Mouse (Mus musculus) granulocyte monocyte progenitor cell, adult 5-6 weeks (primary cell): Measurements from ENCODE around the gene Tmem127. TPM values are rescaled to one million over a fixed set of nuclear protein-coding genes. Genes with fewer than 3 reads are reported as not detected.
A peak's percentile ranks its signal among the peaks of the same experiment; 100 is the strongest.
"Not testable (repeated sequence)": the region's sequence is repeated elsewhere in the genome, so short reads cannot be mapped to it uniquely, and the experiment has no call there.

ENCODE experiments used
- ATAC-seq: replicated peaks from 2 replicates; pipeline ENCODE4 v1.8.0; 2016; ENCODE audit warnings: mild to moderate bottlenecking, moderate TSS enrichment, inconsistent platforms; ENCODE audit not compliant: poor library complexity, severe bottlenecking
- total RNA-seq, 2 experiments: library from RNA; stranded (forward) in 1 of 2; stranded (reverse) in 1 of 2; fragments of 200-712, 200-1000 nt in 1 of 2; fragments of >200 nt in 1 of 2; fragmentation: Nextera tagmentation in 1 of 2; gene quantifications; 2 replicates each; pipeline ENCODE4 v1.2.3; 2014 to 2017

Gene Tmem127
- total RNA-seq, 2 experiments from 2014 or later = 18.8 to 41.7 TPM

DNA sequence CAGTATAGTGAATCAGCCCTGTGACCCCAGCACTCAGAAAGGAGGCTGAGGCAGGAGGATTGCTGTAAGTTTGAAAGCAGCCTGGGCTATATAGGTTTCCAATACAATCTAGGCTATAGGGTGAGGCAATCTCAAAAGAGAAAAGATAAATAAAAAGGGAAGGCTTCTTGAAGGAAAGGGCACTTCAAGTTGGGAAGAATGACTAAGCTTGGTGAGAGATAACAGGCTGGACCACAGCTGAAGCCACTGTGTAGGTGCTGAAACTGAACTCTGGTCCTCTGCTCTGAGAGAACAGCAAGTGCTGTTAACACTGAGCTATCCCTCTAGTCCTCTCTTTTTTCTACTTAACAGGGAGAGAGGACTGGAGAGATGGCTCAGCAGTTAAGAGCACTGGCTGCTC is 14.8 kb downstream of the Tmem127 start:
- ATAC-seq = no peak

DNA sequence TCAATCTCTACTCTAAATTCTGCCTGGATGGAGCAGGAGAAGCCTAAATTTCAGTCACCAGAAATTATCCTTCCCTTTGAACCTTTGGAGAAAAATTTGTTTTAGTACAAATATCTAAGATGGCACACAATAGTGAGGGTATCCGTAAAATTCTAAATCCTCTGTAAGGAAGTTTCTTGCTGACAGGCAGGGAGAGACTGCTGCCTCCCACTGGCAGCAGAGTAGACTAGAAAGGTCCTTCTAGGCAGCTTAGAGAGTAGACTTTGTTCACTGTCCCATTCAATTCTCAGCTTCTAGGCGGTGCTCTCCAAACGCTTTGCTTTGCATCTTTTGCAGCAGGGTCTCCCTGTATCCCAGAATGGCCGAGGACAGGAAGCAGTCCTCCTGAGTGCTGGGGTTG is 20.1 kb downstream of the Tmem127 start:
- ATAC-seq = no peak

GRCm38 (mm10) chr2:127269491-127270299 is 22.0 kb downstream of the Tmem127 start, which contains the start of gene Stard7:
TSS of gene Stard7 (plus strand) at chr2:127270218.
- peak; percentile 92 for ATAC-seq

DNA sequence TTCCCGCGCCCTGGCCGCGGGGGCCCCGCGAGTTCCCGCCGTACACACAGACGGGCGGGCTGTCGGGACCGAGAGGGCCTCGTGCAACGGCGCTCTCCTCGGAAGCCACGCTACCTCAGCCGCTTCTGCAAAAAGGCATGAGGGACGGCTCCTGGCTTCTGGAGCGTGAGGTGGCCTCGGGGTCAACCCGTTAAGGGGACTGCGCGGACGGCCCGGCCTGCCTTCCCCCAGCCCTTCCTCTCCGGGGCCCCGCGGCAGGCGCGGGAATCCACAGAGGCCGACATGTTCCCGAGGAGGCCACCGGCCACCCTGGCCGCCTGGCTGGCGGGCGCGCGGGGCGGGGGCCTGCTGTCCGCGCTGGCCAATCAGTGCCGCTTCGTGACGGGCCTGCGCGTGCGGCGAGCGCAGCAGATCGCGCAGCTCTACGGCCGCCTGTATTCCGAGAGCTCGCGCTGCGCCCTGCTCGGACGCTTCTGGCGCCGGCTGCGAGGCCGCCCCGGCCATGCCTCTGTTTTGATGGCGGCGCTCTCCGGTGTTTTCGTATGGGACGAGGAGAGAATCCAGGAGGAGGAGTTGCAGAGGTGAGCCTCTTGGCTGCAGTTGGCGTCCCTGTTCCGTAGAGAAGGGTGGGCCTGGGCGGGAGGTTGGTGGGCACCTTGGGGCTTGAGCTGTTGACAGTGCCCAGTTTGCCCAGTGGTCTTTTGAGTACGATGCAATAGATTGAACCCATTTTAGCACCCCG is 22.8 kb downstream of the Tmem127 start:
- peak; percentile 72 for ATAC-seq

- no peak for ATAC-seq
Observed at GRCm38 (mm10) chr2:127271042-127271515, 23.4 kb downstream of the Tmem127 start.

GRCm38 (mm10) chr2:127272049-127272448 is 24.3 kb downstream of the Tmem127 start:
- not testable (repeated sequence) for ATAC-seq

- ATAC-seq = no peak
Observed at GRCm38 (mm10) chr2:127272806-127273205, 25.1 kb downstream of the Tmem127 start.

DNA sequence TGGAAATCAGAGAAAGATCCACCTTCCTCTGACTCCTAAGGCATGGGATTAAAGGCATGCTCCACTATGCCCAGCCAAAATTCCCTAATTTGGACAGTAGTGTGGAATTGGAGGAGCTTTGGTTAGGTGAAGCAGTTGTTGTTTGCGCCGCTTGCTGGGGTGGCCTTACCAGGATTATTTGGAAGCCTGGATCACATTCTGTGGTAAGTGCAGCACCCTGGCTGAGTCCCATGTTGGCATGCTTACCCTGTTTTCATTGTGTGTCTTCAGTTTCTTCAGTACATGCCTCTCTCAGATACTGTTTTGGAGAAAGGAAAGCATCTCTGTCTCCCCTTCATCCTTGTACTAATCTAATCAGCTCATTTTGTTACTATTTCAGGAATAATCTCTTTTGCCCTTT is 26.9 kb downstream of the Tmem127 start:
- no peak for ATAC-seq

- ATAC-seq = no peak
Observed at GRCm38 (mm10) chr2:127275551-127276320, 28.0 kb downstream of the Tmem127 start.

GRCm38 (mm10) chr2:127278162-127278561 is 30.5 kb downstream of the Tmem127 start:
- peak; percentile 35; the same call in 1 of the 2 replicates for ATAC-seq

GRCm38 (mm10) chr2:127292250-127292649 is 44.5 kb downstream of the Tmem127 start:
- ATAC-seq = no peak

DNA sequence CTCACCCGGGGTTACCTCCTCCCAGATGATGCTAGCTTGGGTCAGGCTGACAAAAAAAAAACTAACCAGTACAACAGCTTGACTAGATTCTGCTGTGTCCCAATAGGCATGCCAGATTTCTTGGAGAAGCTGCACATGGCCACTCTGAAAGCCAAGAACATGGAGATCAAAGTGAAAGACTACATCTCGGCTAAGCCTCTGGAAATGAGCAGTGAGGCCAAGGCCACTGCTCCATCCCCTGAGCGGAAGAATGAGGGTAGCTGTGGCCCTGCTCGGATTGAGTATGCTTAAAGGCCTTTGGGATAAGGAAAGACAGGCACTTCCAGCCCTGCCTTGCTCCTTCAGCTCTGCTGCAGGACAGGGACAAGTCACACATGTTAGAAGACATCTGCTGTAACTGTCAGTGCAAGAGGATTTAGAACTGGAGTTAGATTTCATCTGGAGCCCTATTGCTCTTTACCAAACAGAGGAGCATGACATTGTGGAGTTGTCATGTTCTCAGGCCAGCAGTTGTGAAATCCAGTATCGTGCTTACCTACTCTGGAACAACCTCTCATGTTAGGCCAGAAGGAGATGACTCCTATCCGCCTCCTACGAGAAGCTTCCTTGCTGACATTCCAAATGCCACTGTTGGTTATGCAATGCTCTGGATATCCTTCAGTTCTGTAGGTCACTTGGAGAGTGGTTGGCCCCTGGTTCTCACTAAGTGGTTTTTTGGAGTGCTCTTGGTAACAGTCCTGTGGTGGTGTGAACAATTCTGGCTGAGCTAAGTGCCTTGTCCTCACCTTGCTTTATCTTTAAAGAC is 49.5 kb downstream of the Tmem127 start:
- no peak for ATAC-seq

- no peak for ATAC-seq
Observed at GRCm38 (mm10) chr2:127298056-127298455, 50.3 kb downstream of the Tmem127 start.

DNA sequence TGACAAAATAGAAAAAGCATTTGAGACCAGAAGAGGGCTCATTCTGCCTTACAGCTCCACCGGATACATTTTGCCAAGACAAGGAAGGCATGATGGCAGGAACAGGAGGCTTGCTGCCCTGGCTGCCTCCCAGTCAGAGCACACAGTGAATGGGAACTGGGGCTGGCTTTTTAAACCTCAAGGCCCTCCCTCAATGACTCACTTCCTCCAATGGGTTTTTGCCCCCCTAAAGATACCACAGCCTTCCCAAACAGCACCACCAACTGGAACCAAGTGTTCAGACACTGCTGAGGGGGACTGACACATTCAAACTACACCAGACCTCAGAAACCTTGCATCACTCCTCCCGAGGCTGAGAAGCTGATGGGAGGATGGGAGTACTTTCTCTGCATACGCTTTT is 53.0 kb downstream of the Tmem127 start:
- peak; percentile 87 for ATAC-seq

GRCm38 (mm10) chr2:127301883-127302282 is 54.2 kb downstream of the Tmem127 start:
- peak; percentile 77 for ATAC-seq

DNA sequence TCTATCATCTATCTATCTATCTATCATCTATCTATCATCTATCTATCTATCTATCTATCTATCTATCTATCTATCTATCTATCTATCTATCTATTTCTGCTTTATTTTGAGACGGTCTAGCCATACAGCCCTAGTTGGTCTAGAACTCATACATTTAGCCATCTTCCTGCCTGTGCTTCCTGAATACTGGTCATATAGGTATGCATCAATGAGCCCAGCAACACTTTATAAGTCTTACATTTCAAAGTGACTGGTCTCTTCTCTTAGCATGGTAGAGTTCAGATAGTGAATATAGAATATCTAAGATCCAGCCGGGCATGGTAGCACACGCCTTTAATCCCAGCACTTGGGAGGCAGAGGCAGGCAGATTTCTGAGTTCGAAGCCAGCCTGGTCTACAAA is 56.5 kb downstream of the Tmem127 start:
- ATAC-seq = not testable (repeated sequence)

- ATAC-seq = no peak
Observed at GRCm38 (mm10) chr2:127304609-127305210, 57.0 kb downstream of the Tmem127 start.

GRCm38 (mm10) chr2:127306123-127306522 is 58.4 kb downstream of the Tmem127 start:
- ATAC-seq = no peak

GRCm38 (mm10) chr2:127307179-127307578 is 59.5 kb downstream of the Tmem127 start:
- peak; percentile 57 for ATAC-seq
